Mouse (Mus musculus) neural tube, embryonic 10.5 days (tissue): ENCODE data around the gene Olfr1221.
"Not testable (repeated sequence)": the region's sequence is repeated elsewhere in the genome, so short reads cannot be mapped to it uniquely, and the experiment has no call there.

ENCODE experiments used
- DNase-seq: peaks from one replicate; pipeline ENCODE4 v3.0.0-alpha.2; 2017; ENCODE audit warnings: low spot score; ENCODE audit errors: extremely low spot score

The Olfr1221 gene

DNA sequence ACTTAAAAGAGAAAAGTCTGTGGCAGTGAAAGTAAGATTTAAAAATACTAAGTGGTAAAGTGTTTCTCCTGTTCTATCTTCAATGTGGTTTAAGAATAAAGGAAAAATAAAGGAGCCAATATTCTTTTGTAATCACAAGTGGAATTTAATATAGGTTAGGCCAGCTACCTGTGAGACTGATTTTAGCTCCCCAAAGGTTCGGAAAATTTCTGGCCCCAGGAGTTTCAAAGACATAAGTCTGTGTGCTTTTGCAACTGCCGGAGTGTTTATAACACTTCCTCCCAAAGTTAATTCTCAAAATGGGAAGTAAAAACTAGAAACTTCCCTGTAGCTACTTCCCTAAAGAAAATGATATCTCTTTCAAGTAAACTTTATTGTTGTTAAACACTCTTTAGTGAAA lies at the start of gene Olfr1221:
Gene Olfr1221, minus strand, starts transcription at position 101 of the 400 bp plus-strand sequence.
- no peak for DNase-seq

DNA sequence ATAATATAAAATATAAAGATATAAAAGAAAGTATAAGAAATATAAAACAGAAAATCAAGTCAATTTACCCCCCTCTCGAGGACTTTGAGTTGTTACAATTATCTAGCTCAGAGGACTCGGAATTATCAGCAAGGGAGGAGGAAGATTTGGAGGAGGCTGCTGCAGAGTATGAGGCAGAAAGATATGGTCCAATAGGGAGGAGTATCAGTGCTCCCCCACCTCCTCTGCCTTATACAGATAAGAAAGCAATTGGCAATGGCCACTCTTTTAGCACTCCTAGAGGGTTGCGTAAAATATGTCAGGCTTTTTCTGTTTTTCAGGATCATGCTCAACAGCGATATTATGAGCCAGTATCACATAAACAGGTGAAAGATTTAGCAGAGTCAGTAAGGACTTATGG lies 47.6 kb upstream of the Olfr1221 start:
- not testable (repeated sequence) for DNase-seq

GRCm38 (mm10) chr2:89163991-89164390 lies 46.9 kb upstream of the Olfr1221 start, which contains the start of gene Olfr1224-ps1:
TSS of gene Olfr1224-ps1 (minus strand) at chr2:89164091.
- not testable (repeated sequence) for DNase-seq

DNA sequence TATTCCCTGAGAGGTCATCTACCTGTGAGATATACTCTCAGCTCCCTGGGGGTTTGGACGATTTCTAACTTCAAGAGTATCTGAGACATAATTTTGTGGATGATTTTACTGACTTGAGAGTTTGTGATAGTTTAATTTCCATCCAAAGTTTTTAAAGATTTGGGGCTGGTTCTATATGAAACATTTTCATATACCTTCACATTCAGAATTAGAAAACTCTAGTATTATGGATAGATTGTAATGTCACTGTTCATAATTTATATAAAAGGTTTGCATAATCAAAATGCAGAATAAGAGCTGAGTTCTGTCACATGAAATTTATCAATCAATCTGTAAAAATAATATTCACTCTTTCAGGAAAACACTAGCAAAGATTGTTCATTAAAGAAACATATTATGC lies 34.4 kb upstream of the Olfr1221 start, which contains the start of gene Olfr1223:
Gene Olfr1223, minus strand, starts transcription at position 101 of the 400 bp plus-strand sequence.
- DNase-seq, result no peak

GRCm38 (mm10) chr2:89132954-89133353 lies 15.9 kb upstream of the Olfr1221 start, which contains the start of gene Olfr1222:
TSS of gene Olfr1222 (minus strand) at chr2:89133054.
- no peak for DNase-seq

- DNase-seq, result no peak
Measured at GRCm38 (mm10) chr2:89106735-89107134, 10.3 kb downstream of the Olfr1221 start, which contains the start of gene Olfr1220. TSS of gene Olfr1220 (minus strand) at chr2:89106835.

DNA sequence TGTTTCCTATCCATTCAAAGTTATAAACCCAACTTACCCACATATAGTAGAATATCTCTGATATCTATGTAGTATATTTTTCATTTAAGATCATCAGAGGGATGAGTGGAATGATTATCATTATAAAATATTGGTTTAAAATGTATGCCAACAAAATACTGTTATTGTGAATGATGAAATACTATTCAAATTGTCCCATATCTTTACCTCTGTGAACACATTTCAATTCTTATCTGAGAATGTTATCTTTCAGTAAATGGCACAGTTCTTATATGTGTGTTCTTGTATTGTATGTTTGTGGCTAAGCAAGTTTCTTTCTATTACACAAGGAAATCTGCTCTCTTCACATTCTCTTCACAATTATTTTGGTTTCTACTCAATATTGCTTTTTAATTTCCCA lies 11.4 kb downstream of the Olfr1221 start:
- no peak for DNase-seq

GRCm38 (mm10) chr2:89093848-89094247 lies 23.2 kb downstream of the Olfr1221 start:
- no peak for DNase-seq

GRCm38 (mm10) chr2:89083413-89083812 lies 33.7 kb downstream of the Olfr1221 start, which contains the start of gene Olfr1219:
TSS of gene Olfr1219 (minus strand) at chr2:89083513.
- no peak for DNase-seq

GRCm38 (mm10) chr2:89081487-89081886 lies 35.6 kb downstream of the Olfr1221 start:
- DNase-seq, result no peak

DNA sequence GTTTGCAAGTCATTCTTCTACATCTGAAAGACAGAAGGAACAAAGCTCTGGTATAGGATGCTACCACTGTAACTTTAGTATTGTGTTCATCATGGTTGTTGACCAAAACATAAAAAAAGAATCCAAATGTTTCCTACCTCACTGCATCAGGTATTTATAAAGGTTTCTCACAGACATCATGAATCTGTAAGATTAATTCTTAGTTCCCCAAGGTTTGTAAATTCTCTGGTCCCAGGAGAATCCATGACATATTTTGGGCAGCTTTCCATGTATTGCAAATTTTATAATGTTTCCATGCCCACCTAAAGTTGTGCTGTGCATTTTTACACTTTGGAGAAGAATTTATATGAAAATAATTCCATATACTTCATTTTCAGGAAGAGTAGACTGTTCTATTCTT lies 56.0 kb downstream of the Olfr1221 start, which contains the start of gene Olfr1218:
Gene Olfr1218, minus strand, starts transcription at position 101 of the 400 bp plus-strand sequence.
- no peak for DNase-seq
